Mouse (Mus musculus) cerebellum, postnatal 14 days (tissue): Measurements from ENCODE around the gene Adcy9.

Source experiments
- DNase-seq, 2 experiments: peaks; one replicate each; pipeline ENCODE4 v3.0.0; 2021; ENCODE audit warnings: mixed read lengths in 2 of 2

Gene Adcy9

DNA sequence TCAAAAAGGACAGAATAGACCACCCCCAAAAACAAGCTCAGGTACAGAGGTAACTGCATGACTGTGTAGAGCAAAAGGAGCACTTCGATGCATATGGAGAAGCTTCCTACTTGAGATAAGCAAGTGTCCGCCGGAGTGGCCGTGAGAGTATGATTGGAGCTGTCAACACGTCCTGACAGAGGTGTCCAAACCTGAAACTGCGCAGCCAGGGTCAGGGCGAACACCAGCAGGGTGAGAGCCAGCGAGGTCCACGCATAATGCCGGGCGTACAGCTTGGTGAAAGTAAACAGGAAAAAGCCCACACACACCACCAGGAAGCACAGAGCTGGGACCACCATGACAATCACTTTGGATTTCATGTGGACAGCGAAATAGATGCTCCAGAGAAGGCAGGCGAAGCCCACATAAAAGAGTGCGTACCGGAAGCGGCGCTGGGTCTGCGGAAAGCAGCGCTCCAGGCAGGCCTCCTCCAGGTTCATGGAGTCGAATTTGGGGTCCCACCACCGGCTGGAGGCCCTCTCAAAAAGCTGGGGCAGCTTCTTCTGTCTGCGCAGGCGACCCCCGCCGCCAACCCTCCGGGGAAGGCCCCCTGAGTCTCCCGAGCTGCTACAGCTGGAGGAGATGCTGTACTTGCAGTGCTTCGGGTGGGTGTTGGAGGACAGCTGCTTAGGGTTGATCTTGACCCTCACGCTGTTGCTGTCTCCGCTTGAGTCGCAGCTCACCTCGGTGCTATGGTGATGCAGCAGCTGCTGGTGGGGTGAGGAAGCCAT is 1.3 kb downstream of the Adcy9 start:
- DNase-seq = peak; percentile 22 to 28

DNA sequence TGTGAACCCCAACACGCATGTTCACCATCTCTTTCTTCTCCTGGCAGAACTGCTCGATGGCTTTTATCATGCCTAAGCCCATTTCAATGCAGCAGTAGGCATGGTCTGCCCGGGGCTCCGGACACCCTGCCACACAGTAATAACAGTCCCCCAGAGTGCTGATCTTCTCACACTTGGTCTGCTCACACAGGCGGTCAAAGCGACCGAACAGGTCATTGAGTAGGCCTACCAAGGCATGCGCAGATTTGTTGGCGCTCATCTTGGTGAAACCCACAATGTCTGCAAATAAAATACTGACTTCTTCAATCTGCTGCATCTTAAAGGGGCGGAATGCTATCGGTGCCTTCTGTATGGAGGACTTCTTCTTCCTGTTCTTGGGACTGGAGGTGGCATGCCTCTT is 2.2 kb downstream of the Adcy9 start:
- no peak for DNase-seq

DNA sequence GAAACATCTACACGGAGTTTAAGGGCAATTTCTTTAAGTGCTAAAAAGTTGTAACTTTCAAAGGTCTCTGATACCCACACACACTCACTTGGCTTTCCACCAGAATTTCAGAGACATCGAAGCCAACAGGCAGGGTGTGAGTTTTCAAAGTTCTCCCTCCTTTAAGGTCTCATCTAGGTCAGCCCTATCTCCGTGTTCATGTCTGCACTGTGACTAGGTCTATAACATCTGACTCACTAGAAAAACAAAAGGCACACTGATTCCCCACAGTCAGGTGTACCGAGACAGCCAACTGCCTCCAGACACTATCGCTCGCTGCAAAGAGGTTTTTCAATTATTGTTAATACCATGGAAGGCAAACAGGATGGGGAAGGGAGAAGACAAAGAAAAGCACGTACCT is 2.8 kb downstream of the Adcy9 start:
- no peak for DNase-seq

DNA sequence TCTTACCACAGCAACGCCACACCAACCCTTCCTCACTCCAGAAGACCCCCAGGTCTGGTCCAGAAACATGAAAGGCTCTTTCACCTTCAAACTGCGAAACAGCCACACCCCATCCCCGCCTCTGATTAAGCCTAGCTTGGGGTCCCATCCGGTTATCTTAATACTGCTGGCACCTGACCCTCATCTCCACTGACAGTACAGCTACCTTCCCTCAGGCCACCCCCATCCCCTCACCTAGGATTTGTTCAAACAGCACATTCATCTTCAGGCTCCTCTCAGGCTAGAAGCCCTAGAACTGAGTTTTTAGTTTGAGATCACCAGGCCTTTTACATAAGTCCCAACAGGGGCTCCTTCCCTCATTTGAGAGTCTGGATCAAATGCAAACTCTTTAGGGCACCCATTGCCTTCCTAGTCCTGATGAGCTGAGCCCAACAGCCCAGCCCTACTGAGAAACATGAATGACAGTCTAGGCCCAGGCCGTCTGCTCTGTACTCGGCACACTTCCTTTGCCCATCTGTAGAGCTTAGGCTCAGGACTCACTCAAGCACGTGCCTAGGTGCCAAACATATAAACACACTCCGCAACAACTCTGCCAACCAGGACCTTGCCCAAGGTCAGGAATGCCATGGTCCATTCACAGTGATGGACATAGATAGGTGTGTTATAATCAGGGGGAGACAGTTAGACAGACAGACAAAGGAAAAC is 5.3 kb downstream of the Adcy9 start:
- no peak for DNase-seq

DNA sequence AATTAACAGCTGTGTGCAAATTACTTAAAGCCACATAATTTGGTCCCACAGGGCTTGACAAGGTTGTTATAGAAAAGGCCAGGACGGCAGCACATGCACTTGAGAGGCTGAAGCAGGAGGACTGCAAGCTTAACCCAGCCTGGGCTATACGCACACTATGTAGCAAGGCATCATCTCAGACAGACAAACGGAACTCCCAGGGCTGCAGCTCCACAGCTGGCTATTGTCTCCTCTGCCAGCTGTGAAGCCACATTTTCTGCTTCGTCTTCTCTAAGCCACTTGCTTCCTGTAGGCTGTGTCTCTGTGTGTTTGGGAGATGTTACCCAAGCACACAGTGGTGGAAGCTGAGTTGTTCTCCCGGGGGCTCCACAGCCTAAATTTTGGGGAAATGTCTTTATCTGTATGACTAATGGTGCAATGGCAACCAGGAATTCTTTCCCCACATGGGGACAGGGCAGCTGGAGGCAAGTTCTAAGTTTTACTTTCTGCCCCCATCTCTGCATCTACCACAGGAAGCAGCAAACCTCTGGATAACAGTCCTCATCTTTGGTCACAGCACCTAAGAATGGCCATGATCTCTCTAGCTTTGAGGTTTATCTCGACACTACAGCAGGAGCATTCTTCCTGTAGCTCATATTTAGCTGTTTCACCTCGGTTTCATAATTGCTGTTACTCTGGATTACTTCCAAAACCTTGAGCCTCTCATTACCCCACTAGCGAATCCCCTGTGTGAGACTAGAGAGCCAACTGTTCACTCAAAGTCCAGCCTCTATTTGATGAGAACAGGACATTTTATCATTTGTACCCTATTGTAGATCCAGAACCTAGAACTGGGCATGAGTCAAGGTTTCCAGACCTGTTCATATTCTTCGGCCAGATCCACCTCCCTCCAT is 6.1 kb downstream of the Adcy9 start:
- DNase-seq = no peak

DNA sequence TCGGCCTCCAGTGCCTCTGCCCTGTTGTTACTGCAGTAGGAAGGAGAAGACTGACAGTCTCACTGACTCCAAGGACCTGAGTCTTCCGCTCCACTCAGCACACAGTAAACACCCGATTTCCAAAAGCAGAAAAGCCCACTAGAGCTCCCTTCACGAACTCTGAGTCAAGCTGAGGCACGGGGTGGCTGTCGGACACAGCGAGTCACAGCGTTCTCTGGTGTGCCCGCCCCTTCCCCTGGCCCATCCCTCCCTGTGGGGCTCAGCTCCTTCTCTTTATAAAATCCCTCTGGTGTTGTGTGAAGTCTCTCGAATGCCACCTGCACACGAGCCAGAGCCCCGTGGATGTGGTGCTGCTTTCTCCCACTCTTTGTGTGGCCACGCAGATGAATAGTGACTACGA is 7.0 kb downstream of the Adcy9 start:
- DNase-seq = no peak

DNA sequence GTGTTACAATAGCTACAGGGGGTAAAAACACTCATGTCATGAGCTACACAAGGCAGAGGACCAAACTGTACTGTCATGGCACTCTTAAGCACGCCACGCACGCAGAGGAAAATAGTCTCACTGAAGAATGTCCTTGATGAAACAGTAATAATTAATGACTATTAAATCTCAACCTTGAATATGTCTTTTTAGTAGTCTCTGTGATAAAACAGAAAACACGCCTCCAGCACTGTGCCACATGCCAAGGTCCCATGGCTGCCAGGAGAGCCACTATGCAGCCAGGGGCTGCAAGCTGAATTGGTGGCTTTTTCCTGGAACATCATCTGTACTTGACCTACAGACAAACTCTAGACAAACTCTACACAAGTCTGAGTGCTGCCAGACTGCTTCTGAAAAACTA is 8.0 kb downstream of the Adcy9 start:
- DNase-seq = no peak

DNA sequence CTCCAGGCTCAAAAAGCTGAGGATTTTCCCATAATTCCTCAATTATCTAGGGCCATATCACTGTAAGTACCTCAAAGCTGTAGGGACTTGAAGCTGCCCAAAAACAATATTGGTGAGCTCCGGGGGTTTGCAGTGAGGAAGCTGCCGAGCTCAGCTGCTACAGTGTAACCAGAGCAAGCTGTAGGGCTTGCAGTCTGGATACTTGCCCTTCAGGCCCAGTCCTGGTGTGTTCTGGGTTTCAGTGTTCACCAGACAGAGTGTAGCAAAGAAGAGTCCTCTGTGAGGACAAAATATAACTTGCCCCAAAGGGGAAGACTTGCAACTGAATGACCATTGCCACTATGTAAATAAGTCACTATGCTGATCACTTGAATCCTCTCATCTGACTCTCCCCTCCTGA is 9.0 kb downstream of the Adcy9 start:
- DNase-seq = no peak

DNA sequence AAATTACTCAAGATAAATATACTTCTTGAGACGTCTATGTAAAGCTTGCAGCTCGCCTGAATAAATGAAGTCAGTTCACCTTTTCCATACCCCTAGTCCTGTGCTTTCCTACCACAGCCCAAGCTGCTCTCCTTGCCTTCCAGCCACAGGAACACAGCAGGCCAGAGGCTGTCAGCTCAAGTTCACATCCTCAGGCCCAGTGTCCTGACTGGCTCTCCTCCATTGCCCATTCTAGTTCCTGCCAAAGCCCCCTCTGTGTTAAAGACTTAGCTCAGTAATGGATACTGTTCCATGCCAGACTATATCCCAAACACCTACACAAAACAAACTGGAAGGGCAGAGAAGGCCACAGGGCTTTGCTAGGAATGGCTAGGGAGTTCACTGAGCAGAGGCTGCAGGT is 12.8 kb downstream of the Adcy9 start:
- no peak for DNase-seq

DNA sequence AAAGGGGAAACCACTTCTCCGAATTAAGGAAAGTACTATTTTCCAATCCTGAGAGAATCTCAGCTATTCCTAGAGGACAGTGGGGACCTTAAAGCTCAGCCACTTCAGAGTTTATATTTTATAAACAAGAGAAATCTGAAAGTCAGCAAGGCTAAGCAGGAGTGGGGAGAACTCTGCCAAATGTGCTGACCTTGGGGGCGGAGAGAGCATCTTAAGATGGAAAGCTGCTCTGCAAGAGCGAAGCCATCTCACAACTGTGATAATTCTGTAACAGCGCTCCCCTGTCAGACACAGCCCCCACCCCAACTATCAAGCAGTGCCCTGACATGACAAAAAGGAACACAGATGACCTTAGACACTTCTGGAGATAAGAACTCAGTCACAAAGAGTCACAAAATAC is 13.6 kb downstream of the Adcy9 start:
- DNase-seq = no peak

DNA sequence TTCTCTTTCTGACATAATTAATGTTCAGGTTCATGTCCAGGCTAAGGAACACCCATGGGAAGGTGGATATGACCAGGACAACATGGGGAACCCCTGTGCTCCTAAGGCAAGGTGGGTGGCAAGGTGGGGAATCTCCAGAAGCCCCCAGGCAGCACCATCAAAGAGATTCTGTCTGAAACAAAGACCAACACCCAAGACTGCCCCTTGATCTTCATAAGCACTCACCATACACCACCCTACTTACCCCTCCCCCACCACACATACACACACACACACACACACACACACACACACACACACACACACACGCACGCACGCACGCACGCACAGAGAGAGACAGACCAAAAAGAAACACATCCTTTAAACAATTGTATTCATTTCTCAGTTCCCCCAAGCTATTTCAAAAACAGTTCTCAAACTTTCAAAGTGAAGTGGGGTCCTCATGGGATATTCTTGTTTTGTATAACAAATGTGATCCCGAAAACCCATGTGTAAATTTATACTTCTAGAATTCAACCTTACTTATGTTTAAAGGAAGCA is 14.2 kb downstream of the Adcy9 start:
- DNase-seq = no peak

DNA sequence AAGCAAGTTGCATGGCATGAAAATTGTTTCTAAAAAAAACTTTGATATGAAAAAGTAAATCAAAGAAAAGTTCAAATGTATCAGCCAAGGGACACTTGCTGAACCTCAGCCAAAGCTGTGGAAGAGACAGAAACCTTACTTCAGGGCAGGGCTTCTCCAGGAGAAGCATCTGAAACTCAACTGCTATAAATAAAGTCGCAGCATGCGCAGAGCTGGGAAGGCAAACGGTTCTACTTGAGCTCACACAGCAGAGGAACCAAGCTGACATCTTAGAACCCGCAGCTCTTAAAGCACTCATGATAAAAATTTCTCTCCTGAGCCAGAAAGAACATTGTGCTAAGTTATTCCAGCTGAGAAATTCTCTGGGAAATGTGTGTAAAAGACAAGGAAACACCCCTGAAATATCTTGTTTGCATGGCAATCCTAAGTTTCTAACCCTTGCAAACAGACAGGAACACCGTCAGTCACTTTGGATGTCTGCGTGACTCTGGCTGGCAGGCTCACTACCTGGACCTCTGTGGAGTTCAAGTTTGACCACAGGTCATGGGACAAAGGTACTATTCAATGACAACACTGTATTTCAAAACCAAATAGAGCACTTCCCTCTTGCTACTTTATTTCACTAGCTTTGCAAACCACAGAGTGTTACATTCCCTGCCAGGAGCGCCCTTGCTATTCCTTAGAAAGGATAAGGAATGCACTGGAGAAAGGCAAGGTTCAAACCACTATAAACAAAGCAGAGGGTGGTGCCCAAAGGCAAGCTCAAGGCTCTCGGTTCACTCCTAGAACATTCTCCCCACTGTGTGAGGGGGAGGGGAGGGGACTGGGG is 15.2 kb downstream of the Adcy9 start:
- no peak for DNase-seq

DNA sequence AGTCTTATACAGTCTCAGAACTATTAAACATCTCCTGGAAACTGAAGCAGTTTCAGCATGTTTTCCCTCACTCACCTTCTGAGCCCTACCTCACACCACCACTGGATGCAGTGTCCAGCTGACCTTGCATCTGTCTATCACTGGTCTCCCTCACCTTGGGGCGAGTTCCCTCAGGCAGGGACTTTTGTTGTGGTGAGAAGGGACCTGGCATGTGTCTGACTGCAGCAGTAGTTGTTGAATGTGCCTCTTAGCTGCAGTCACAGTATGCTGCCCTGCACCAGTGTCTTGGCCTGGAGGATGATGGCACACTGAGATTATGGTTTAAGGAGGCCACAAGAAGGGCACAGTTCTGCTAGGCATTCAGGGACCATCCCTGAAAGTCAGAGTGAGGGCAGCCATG is 19.2 kb downstream of the Adcy9 start:
- no peak for DNase-seq

DNA sequence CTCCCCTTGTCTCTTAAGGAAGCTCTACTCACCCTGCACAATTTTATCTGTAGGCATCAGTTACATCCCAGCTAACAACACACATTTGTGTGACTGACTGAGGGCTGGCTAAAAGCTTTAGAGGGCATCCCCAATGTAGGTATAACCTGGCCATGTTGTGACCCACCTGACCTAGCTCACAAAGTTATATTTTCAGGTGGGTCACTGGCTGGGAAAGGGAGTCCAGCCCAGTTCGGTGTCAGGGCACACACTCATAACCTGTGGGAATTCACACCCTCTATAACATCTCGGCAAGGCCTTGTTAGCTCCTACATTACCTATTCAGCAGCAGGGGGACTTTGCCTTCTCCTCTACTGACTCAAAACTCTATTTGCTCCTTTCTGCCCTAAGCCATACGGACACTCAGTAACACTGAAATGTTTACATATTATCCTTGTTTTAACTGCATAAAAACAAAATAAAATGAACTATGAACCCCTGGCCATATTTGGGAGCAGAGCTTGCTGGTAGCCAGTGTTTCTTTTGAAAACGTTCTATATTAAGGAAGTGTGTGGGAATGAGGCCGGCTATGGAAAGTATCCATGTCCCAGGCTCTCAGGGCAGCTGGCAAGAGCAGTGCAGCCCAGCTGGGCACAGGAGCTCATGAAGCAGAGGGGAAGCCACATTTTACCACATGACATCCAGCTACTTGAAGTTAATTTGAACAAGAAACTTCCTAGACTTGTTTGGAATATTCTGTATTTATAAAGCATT is 20.7 kb downstream of the Adcy9 start:
- no peak for DNase-seq

DNA sequence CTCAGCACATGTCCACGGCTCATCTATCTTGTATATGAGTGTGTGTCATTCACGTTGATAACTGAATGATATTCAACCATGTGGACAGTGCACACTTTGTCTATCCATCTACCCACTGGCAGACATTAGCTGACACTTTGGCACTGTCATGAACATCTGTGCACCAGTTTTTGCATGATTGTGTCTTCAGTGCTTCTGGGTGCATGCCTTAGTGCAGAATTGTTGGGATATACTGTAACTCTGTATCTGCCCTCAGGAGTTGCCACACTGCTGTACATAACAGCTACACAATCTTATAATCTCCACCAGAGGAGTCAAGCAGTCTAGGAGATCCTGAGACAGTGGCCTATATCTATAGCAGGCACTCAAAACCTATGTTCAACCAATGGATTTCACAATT is 21.5 kb downstream of the Adcy9 start:
- DNase-seq = no peak

DNA sequence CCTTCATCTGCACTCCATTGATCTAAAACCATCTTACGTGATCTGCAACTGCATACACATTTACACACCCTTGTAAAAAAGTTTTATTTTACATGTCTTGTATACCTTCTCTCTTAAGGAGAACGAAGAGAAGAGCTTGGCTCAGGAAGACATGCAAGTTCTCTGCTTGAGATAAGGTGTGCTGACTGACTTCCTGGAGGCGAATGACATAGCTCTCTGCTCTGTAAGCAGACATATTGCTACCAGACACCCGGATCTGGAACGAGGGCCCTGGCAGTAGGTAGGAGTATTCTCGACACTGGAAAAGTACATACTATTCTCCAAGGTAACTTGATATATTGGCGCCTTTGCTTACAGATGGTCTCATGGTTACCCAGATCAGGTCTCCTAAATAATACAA is 22.7 kb downstream of the Adcy9 start:
- no peak for DNase-seq

DNA sequence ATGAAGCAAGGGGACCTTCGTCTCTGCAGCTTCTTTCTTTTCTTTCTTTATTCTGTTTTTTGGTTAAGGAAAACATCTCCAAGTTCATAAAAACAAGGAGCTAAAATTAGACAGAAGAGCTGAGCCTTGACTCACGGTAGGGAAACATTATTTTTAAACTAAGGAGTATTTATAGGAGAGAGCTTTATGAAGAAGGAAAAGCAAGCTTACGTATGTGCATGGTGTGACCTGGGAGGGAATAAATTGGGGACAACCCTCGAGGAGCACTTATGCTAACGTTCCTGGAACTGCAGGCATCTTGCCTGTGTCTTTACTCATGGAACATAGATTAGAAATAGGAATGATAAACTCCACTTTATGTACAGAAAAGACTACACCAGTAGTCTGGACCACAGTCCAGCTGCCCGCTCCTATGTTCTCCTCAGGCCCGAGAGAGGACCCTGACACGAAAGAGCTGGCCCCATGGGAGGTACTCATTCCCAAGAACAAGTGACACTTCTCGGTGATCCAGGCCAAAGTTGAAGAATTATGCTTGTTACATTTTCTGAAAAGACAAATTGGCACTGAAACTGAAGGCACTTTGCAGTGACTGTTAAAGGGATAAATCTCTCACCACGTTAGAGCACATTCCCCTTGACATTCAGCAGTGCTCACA is 24.5 kb downstream of the Adcy9 start:
- no peak for DNase-seq

DNA sequence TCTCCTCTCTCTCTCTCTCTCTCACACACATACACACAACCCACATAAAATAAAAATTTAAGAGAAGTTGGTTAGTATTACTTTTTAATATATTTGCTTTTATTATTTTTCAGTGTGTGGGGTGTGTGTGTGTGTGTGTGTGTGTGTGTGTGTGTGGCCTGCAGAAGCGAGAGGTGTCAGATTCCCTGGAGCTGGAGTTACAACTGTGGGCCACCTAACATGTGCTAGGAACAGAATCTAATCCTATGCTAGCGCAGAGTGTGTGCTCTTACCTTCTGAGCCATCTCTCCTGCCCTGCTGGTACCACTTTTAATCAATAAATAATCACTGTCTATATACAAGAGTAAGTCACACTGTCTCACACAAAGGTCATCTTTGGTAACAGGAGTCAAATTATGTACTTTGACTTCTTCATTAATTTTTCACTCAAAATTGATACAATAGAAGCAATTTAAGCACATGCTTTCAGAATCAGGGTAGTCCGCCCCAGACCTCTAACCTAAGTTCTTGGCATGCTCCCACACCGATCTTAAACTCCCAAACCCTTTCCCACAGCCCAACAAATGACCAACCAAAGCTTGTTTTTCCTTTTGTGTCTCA is 25.2 kb downstream of the Adcy9 start:
- no peak for DNase-seq

DNA sequence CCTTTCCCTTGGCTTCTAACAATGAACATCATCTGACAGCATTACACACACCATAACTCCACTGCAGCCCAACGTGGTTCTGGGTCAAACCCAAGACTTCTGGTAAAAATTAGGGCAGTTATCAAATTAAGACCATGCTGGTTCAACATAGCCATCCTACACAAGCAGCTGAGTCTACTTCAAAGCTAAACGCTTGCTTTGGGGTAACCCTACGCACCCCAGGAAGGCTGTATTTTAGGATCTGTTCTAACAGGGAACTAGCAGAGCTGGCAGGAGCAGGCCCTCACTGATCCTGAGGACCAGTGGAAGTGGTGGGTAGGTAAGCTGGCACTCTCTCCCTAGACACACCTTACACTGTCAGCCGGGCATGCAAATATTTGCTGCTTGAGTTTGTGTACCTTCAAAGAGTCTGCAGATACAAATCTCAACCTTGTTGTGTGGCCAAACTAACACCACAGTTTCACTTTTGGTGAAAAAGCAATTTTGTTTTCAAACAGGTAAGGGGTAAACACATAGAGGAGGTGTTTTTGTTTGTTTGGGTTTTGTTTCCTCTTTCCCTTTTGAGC is 36.7 kb downstream of the Adcy9 start:
- no peak for DNase-seq

DNA sequence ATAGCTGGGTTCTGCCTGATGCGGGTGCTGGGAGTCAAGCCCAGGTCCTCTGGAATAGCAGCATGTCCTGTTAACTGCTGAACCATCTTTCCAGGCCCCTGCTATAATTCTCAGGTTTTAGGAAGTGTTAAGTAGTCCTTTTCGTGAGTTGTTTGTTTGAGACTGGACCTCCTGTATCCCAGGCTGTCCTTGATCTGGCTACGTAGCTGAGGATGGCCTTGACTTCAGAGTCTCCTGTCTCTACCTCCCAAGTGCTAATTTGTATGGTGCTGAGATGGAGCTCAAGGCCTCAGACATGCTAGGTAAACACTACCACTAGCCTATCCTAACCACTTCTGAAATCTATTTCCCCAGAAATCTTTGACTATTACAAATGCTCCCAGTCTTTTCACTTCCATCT is 37.9 kb downstream of the Adcy9 start:
- no peak for DNase-seq
